Mouse (Mus musculus): ENCODE measurements around the gene 1700030K09Rik. TPM values are rescaled to one million over a fixed set of nuclear protein-coding genes. Genes with fewer than 3 reads are reported as not detected.
A peak's percentile ranks its signal among the peaks of the same experiment; 100 is the strongest.

The 1700030K09Rik gene
- polyA plus RNA-seq, 1 experiment from 2014 or later = 14.2 TPM

DNA sequence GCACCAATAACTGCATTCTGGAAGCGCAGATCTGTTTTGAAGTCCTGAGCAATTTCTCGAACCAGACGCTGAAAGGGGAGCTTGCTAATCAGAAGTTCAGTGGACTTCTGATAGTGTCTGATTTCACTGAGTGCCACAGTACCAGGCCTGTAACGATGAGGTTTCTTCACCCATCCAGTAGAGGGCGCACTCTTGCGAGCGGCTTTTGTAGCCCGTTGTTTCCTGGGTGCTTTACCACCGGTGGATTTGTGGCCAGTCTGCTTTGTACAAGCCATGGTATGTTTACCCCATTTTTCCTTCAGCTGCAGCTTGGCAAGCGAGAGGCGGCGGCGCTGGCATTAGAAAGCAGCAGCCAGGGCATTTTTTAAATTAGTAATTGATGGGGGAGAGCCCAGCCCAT lies 14.0 kb upstream of the 1700030K09Rik start:
- no peak for ATAC-seq (ENCODE audit: insufficient number of reproducible peaks, low FRiP score, low TSS enrichment, low read depth)
- no peaks in the 10 kb centered on the region for H3K4me1 ChIP-seq
- 56% methylated on average over 13 of the region's 13 CpGs for WGBS
- H3K27me3 ChIP-seq = no peaks in the 10 kb centered on the region
- H3K27ac ChIP-seq = no peak overlapping the region
- H3K36me3 ChIP-seq = no peaks in the 10 kb centered on the region
- H3K9me3 ChIP-seq = no peaks in the 10 kb centered on the region
- H3K4me2 ChIP-seq = no peak overlapping the region
- H3K4me3 ChIP-seq = no peak overlapping the region
- no peak overlapping the region for H3K9ac ChIP-seq

DNA sequence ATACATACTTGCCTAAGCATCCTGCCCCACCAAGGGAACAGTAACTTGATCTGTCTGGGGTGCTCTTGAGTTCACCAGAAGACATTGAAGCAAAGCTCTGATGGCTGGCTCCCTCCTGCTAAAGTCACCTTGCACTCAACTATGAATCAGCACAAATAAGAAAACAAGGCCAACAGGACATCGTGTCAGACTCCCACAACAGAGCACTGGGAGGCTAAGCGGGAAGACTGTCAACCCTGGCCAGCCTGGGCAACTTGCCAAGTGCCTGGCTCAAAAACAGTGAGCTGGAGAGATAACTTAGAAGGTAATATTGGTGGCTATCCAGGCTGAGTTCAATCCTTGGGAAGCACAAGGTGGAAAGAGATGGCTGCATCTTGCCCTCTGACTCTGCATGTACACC lies 8.7 kb upstream of the 1700030K09Rik start:
- WGBS = 38% methylated on average over 2 of the region's 2 CpGs
- Histone ChIP-seq H3K27ac (no peak overlapping the region), H3K9ac (no peak overlapping the region)

DNA sequence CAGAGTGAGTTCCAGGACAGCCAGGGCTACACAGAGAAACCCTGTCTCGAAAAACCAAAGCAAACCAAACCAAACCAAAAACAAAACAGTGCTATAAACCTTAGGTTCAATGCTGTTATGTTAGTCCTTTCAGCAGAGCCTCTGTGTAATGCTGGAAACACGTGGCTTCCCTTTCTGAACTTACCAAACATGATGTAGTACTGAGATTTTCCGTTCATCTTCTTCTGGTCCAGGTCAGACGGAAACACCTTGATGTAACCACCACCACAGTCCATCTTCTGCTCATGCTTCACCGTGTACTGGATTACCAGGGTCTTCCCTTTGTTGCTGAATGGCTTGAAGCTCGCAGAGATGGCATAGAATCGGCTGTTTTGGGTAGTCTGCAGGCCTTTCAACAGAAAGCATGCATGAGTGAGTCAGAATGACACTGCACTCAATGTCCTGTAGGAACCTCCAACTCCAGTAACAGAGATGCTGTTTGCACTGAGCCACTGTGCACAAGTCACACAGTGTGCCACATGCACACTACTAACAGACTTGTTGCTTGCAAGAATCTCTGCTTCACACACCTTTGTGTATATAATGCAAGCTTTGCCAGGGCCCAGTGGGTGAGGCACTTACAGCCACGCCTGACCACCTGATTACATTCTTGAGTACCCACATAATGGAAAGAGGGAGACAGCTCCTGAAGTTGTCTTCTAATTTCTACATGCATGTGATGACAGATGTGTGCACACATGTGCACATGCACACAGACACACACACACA lies 5.2 kb upstream of the 1700030K09Rik start:
- H3K4me1 ChIP-seq = peaks cover 4% of the 10 kb centered on the region; the same call in 1 of the 2 replicates
- no peak overlapping the region for H3K27ac ChIP-seq
- H3K9ac ChIP-seq = no peak overlapping the region
- H3K9me3 ChIP-seq = no peaks in the 10 kb centered on the region
- no peak overlapping the region for H3K4me2 ChIP-seq
- no peak overlapping the region for H3K4me3 ChIP-seq
- no peaks in the 10 kb centered on the region for H3K27me3 ChIP-seq
- ATAC-seq (ENCODE audit: insufficient number of reproducible peaks, low FRiP score, low TSS enrichment, low read depth) = no peak
- 72% methylated on average over 8 of the region's 8 CpGs for WGBS
- H3K36me3 ChIP-seq = no peaks in the 10 kb centered on the region

More for the DNA sequence above, 8.7 kb upstream of the 1700030K09Rik start:
- ATAC-seq (ENCODE audit: insufficient number of reproducible peaks, low FRiP score, low TSS enrichment, low read depth) = no peak
- Histone ChIP-seq H3K4me3 (no peak overlapping the region), H3K27me3 (no peaks in the 10 kb centered on the region), H3K9me3 (no peaks in the 10 kb centered on the region), H3K4me1 (no peaks in the 10 kb centered on the region), H3K4me2 (no peak overlapping the region), H3K36me3 (no peaks in the 10 kb centered on the region)

DNA sequence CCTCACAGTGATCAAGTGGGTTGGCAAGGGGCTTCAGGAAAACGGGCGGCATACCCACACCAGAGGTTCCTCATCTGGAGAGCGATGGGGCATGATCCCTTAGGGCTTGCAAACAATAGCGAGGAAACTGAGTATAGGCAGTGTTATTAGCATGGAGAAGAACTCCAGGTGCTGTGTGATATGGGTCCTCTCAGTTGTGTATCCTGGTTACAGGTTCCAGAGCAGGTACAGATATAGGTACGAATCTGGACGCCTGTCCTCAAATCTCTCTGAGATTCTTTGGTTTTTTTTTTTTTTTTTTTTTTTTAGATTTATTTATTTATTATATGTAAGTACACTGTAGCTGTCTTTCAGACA lies 292 bp downstream of the 1700030K09Rik start:
- Histone ChIP-seq H3K9ac (peak overlapping the region; percentile 39; the same call in 1 of the 2 replicates), H3K4me3 (peak overlapping the region; percentile 46), H3K9me3 (no peaks in the 10 kb centered on the region), H3K4me2 (peak overlapping the region; percentile 79), H3K27me3 (no peaks in the 10 kb centered on the region), H3K36me3 (peaks cover 13% of the 10 kb centered on the region; the same call in 1 of the 2 replicates), H3K27ac (no peak overlapping the region), H3K4me1 (peaks cover 10% of the 10 kb centered on the region; the same call in 1 of the 2 replicates)
- 39% methylated on average over 6 of the region's 6 CpGs for WGBS
- no peak; the same call in 1 of the 2 replicates for ATAC-seq (ENCODE audit: insufficient number of reproducible peaks, low FRiP score, low TSS enrichment, low read depth)

DNA sequence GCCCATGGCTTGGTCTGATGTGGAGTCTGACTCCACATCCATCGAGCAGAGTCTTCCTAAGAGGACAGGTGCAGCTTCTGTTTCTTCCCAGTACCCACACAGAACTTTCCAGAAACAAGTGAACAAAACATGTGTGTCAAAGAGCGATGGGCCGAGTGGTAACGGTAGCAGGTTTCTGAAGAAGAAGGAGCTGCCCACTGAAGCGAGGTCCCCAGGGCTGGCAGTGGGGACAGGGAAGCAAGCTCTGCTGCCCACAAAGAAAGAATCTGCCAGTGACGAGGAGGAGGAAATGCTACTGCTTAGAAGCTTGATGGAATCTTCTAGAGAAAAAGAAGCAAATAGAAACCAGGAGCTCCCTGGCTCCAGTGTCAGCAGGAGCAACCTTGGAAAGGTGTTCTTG lies 1.4 kb downstream of the 1700030K09Rik start:
- Histone ChIP-seq H3K4me2 (no peak overlapping the region), H3K27me3 (no peaks in the 10 kb centered on the region), H3K36me3 (peaks cover 24% of the 10 kb centered on the region), H3K27ac (no peak overlapping the region), H3K9ac (no peak overlapping the region), H3K9me3 (no peaks in the 10 kb centered on the region), H3K4me3 (no peak overlapping the region), H3K4me1 (peaks cover 10% of the 10 kb centered on the region; the same call in 1 of the 2 replicates)
- WGBS = 89% methylated on average over 6 of the region's 6 CpGs
- no peak for ATAC-seq (ENCODE audit: insufficient number of reproducible peaks, low FRiP score, low TSS enrichment, low read depth)

DNA sequence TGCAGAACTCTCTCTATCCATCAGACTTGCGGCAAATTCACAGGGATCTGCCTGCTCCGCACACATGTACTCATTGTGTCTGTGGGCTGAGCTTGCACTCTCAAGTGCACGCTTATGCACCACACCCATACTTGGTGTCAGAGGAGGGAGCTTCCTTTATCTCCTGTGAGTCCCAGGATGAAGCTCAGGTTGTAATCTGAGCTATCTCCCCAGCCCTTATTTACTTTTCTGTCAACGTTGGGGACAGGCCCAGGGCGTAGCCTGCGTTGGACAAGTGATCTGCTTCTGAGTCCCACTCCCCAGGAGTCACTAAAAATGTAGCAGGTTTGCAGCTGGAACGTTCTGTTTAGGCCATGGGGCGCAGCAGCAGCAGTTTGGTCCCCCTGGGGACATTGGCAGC lies 7.8 kb downstream of the 1700030K09Rik start:
- H3K27ac ChIP-seq = no peak overlapping the region
- H3K4me2 ChIP-seq = no peak overlapping the region
- no peak overlapping the region for H3K4me3 ChIP-seq
- 84% methylated on average over 8 of the region's 8 CpGs for WGBS
- no peaks in the 10 kb centered on the region for H3K27me3 ChIP-seq
- no peak for ATAC-seq (ENCODE audit: insufficient number of reproducible peaks, low FRiP score, low TSS enrichment, low read depth)
- H3K9me3 ChIP-seq = no peaks in the 10 kb centered on the region
- no peak overlapping the region for H3K9ac ChIP-seq
- no peaks in the 10 kb centered on the region for H3K4me1 ChIP-seq
- H3K36me3 ChIP-seq = peaks cover 77% of the 10 kb centered on the region

DNA sequence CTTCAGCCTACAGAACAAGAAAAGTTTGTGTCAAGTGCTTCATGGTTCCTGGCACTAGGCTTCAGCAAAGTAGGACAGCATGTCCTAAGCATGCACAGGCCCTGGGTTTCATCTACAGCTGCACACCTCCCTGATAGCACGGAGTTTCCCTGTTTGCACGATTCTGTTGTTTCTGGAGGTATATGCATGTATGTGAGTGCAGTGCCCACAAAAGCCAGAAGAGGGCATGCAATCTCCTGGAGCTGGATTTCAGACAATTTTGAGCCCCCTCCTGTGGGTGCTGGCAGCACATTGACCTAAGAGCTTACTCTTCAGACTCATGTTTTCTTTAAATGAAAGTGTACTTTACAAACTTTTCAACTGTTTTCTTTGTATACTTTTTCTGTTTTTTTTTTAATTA lies 10.2 kb downstream of the 1700030K09Rik start:
- no peaks in the 10 kb centered on the region for H3K4me1 ChIP-seq
- H3K4me2 ChIP-seq = no peak overlapping the region
- no peak overlapping the region for H3K27ac ChIP-seq
- no peaks in the 10 kb centered on the region for H3K27me3 ChIP-seq
- no peak for ATAC-seq (ENCODE audit: insufficient number of reproducible peaks, low FRiP score, low TSS enrichment, low read depth)
- H3K36me3 ChIP-seq = peaks cover 77% of the 10 kb centered on the region
- H3K4me3 ChIP-seq = no peak overlapping the region
- no peaks in the 10 kb centered on the region for H3K9me3 ChIP-seq
- H3K9ac ChIP-seq = no peak overlapping the region
- WGBS = 98% methylated on average over 2 of the region's 2 CpGs

DNA sequence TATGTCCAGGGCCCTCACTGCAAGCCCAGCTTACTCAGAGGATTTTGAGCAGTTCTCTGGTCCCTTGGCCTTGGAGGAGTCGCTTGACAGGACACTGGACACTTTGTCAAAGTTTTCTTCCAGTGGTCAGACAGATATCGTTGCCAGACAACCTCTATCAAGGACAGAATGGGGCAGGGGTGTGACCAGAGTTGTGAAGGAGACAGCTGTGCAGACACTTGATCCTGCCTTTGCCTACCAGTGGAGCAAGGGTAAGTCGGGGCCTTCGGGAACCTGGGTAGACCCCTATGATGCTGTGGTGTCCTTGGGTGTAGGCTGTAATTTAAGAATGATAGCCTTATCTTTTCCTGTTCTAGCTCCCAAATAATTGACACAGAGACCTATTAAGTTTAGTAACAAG lies 11.6 kb downstream of the 1700030K09Rik start:
- Histone ChIP-seq H3K36me3 (peaks cover 77% of the 10 kb centered on the region), H3K9ac (no peak overlapping the region), H3K27me3 (no peaks in the 10 kb centered on the region), H3K9me3 (no peaks in the 10 kb centered on the region), H3K27ac (no peak overlapping the region), H3K4me3 (no peak overlapping the region), H3K4me1 (no peaks in the 10 kb centered on the region), H3K4me2 (no peak overlapping the region)
- ATAC-seq (ENCODE audit: insufficient number of reproducible peaks, low FRiP score, low TSS enrichment, low read depth) = no peak
- 86% methylated on average over 4 of the region's 4 CpGs for WGBS

DNA sequence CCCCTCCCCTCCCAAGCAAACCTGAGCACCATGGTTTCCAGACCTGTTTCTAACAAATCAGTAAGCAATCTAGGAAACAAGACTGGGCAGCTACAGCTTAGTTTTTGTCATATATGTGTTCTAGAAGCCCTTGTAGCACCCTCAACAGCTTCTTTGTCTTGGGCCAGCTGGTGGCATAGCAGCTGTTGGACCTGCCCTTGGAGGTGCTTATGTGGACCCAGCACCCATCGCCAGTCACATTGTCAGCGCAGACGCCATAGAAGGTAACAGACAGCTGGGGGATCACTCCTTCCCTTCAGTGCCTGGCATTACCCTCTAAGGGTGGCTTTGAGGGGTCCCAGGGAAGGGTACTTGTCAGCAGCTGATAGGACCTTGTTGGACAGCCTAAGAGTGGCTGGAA lies 14.1 kb downstream of the 1700030K09Rik start:
- 86% methylated on average over 3 of the region's 3 CpGs for WGBS
- Histone ChIP-seq H3K9ac (no peak overlapping the region), H3K27me3 (no peaks in the 10 kb centered on the region), H3K27ac (no peak overlapping the region), H3K4me1 (no peaks in the 10 kb centered on the region), H3K4me2 (no peak overlapping the region), H3K36me3 (peaks cover 81% of the 10 kb centered on the region), H3K9me3 (no peaks in the 10 kb centered on the region), H3K4me3 (no peak overlapping the region)
- ATAC-seq (ENCODE audit: insufficient number of reproducible peaks, low FRiP score, low TSS enrichment, low read depth) = no peak

DNA sequence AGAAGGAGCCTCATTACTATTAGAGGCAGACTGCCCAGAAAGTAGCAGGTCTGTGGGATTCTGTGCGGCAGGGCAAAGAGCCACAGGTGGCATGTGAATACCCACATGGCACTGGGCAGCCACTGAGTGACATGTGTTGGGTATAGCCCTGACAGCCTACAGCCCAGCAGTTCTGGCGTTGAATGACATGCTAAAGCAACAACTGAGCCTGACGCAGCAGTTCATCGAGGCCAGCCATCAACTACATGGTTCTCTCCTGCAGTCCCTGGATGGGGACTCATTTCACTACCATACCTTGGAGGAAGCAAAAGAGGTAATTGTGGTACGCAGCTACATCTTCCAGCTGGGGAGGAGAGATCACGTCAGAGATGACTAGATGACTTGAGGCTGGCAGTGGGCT lies 14.8 kb downstream of the 1700030K09Rik start:
- no peaks in the 10 kb centered on the region for H3K27me3 ChIP-seq
- H3K4me2 ChIP-seq = no peak overlapping the region
- ATAC-seq (ENCODE audit: insufficient number of reproducible peaks, low FRiP score, low TSS enrichment, low read depth) = no peak
- 88% methylated on average over 6 of the region's 6 CpGs for WGBS
- H3K36me3 ChIP-seq = peaks cover 81% of the 10 kb centered on the region
- no peak overlapping the region for H3K9ac ChIP-seq
- H3K4me3 ChIP-seq = no peak overlapping the region
- no peaks in the 10 kb centered on the region for H3K4me1 ChIP-seq
- no peaks in the 10 kb centered on the region for H3K9me3 ChIP-seq
- no peak overlapping the region for H3K27ac ChIP-seq

DNA sequence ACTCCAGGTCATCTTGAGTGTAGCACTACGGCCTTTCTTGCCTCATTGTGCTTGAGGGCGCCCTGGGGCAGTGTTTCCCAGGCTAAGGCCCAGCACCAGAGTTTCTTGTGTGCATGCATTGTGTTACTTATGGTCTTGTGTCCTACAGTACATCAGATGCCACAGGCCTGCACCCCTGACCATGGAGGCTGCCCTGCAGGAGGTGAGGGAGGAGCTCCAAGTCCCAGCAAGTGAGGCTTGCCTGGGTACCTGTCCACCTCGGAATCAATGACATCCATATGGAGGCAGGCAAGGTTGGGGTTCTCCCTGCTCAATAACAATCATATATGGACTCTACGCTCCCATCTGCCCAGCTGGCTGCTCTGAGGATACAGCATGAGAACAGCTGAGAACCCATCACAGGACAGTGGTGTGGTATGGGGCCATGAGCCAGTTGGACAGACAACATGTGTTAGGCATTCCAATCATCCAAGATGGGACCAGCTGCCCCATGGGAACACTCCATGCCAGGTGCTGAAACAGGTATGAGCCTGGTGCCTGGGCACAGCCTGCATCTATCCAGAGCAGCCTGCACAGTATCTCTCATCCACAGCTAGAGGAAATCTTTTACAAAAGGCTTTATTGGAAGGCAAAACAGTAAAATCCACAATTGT lies 16.3 kb downstream of the 1700030K09Rik start:
- Histone ChIP-seq H3K27me3 (no peaks in the 10 kb centered on the region), H3K36me3 (peaks cover 81% of the 10 kb centered on the region), H3K4me1 (no peaks in the 10 kb centered on the region), H3K9ac (no peak overlapping the region), H3K9me3 (no peaks in the 10 kb centered on the region), H3K4me3 (no peak overlapping the region), H3K27ac (no peak overlapping the region), H3K4me2 (no peak overlapping the region)
- 88% methylated on average over 4 of the region's 4 CpGs for WGBS
- ATAC-seq (ENCODE audit: insufficient number of reproducible peaks, low FRiP score, low TSS enrichment, low read depth) = no peak

DNA sequence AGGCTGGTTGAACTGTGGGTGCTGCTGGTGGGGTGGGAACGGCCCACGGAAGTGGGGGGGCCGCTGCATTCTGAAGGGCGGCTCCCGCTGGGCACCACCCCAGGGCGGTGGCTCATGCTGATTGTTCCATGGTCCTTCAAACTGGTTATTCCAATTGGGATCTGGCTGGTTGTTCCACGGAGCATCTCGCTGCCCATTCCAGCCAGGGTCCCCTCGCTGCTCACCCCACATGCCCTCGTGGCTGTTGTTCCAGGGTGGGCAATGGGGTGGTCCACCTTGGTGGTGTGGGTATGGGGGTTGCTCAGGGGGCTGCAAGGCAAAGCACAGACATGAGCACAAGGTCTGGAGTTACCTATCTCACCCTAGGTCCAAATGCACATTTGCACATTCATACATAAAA lies 20.5 kb downstream of the 1700030K09Rik start:
- Histone ChIP-seq H3K27me3 (no peaks in the 10 kb centered on the region), H3K4me3 (no peak overlapping the region), H3K9me3 (no peaks in the 10 kb centered on the region), H3K36me3 (peaks cover 100% of the 10 kb centered on the region), H3K4me1 (no peaks in the 10 kb centered on the region), H3K27ac (no peak overlapping the region), H3K4me2 (no peak overlapping the region), H3K9ac (no peak overlapping the region)
- WGBS = 94% methylated on average over 10 of the region's 10 CpGs
- no peak for ATAC-seq (ENCODE audit: insufficient number of reproducible peaks, low FRiP score, low TSS enrichment, low read depth)

Data from limb, embryonic 15.5 days (tissue).